Mouse (Mus musculus): ENCODE data around the gene Cfap100. TPM values are rescaled to one million over a fixed set of nuclear protein-coding genes. Genes with fewer than 3 reads are reported as not detected.

Gene Cfap100
- polyA plus RNA-seq, 1 experiment from 2014 or later, result 0.62 TPM

- no peak for DNase-seq (ENCODE audit: low spot score)
Measured at GRCm38 (mm10) chr6:90381465-90381864, 47.1 kb downstream of the Cfap100 start.

- DNase-seq (ENCODE audit: low spot score), result no peak
Measured at GRCm38 (mm10) chr6:90377708-90378107, 50.9 kb downstream of the Cfap100 start.

GRCm38 (mm10) chr6:90374647-90375046, 54.0 kb downstream of the Cfap100 start:
- no peak for DNase-seq (ENCODE audit: low spot score)

- DNase-seq (ENCODE audit: low spot score), result peak; percentile 48
Measured at GRCm38 (mm10) chr6:90369725-90370553, 58.7 kb downstream of the Cfap100 start.

- DNase-seq (ENCODE audit: low spot score), result peak; percentile 96
Measured at GRCm38 (mm10) chr6:90368976-90369724, 59.4 kb downstream of the Cfap100 start, which contains the start of gene Zxdc. TSS of gene Zxdc (plus strand) at chr6:90369492.

GRCm38 (mm10) chr6:90363301-90363700, 65.3 kb downstream of the Cfap100 start:
- DNase-seq (ENCODE audit: low spot score), result no peak

- no peak for DNase-seq (ENCODE audit: low spot score)
Measured at GRCm38 (mm10) chr6:90360922-90361614, 67.5 kb downstream of the Cfap100 start.

- DNase-seq (ENCODE audit: low spot score), result no peak
Measured at GRCm38 (mm10) chr6:90360024-90360781, 68.4 kb downstream of the Cfap100 start.

GRCm38 (mm10) chr6:90359445-90359844, 69.2 kb downstream of the Cfap100 start:
- DNase-seq (ENCODE audit: low spot score), result no peak

GRCm38 (mm10) chr6:90358142-90358541, 70.5 kb downstream of the Cfap100 start:
- DNase-seq (ENCODE audit: low spot score), result no peak

Other genes with a start within 250 kb of the Cfap100 start
- gene V1ra8, start 226.0 kb downstream of the Cfap100 start, polyA plus RNA-seq (2015; fragmentation: Nextera tagmentation; extraction: Ambion mirVana), result not detected in 2 replicates
- not detected in 2 replicates for gene Vmn1r53, start 204.4 kb downstream of the Cfap100 start, polyA plus RNA-seq (2015; fragmentation: Nextera tagmentation; extraction: Ambion mirVana)
- gene Vmn1r54, start 182.5 kb downstream of the Cfap100 start, polyA plus RNA-seq (2015; fragmentation: Nextera tagmentation; extraction: Ambion mirVana), result not detected in 2 replicates
- gene BC048671, start 127.6 kb downstream of the Cfap100 start, polyA plus RNA-seq (2015; fragmentation: Nextera tagmentation; extraction: Ambion mirVana), result not detected in 2 replicates
- 0.13 TPM in 1 of 2 replicates, not detected in the other for gene Chst13, start 103.6 kb downstream of the Cfap100 start, polyA plus RNA-seq (2015; fragmentation: Nextera tagmentation; extraction: Ambion mirVana)
- gene Uroc1, start 95.5 kb downstream of the Cfap100 start, polyA plus RNA-seq (2015; fragmentation: Nextera tagmentation; extraction: Ambion mirVana), result 0.05 TPM in 1 of 2 replicates, not detected in the other
- gene Zxdc, start 59.3 kb downstream of the Cfap100 start, polyA plus RNA-seq (2015; fragmentation: Nextera tagmentation; extraction: Ambion mirVana), result 7.2 and 8.1 TPM in 2 replicates
- gene Klf15, start 33.8 kb upstream of the Cfap100 start, polyA plus RNA-seq (2015; fragmentation: Nextera tagmentation; extraction: Ambion mirVana), result 10.9 and 13.7 TPM in 2 replicates
- gene Aldh1l1, start 57.6 kb upstream of the Cfap100 start, polyA plus RNA-seq (2015; fragmentation: Nextera tagmentation; extraction: Ambion mirVana), result 17.1 and 21.6 TPM in 2 replicates
- 5.0 and 7.5 TPM in 2 replicates for gene Slc41a3, start 175.9 kb upstream of the Cfap100 start, polyA plus RNA-seq (2015; fragmentation: Nextera tagmentation; extraction: Ambion mirVana)